Mouse (Mus musculus): ENCODE measurements around the gene Rftn1. TPM values are rescaled to one million over a fixed set of nuclear protein-coding genes. Genes with fewer than 3 reads are reported as not detected.
A peak's percentile ranks its signal among the peaks of the same experiment; 100 is the strongest.

The Rftn1 gene
- total and polyA plus RNA-seq, 2 experiments from 2014 or later: 36.5 to 54.8 TPM

GRCm38 (mm10) chr17:50040727-50041410, 149.6 kb downstream of the Rftn1 start:
- Histone ChIP-seq H3K36me3 (replicated peaks; ENCODE audit: control insufficient read depth, insufficient read depth, low read length) (peaks cover 38% of the 10 kb centered on the region), H3K27me3 (ENCODE audit: control insufficient read depth, insufficient read depth, low read length) (no peaks in the 10 kb centered on the region), H3K4me1 (ENCODE audit: control insufficient read depth, insufficient read depth) (peaks cover 12% of the 10 kb centered on the region), H3K27ac (ENCODE audit: low read depth) (no peak overlapping the region), H3K4me2 (ENCODE audit: low read depth, low read length) (no peak overlapping the region), H3K9ac (replicated peaks; ENCODE audit: low read depth, low read length) (no peak overlapping the region), H3K4me3 (ENCODE audit: low read depth, low read length) (no peak overlapping the region), H3K9me3 (replicated peaks; ENCODE audit: control insufficient read depth, low read length) (no peaks in the 10 kb centered on the region)
- no peak for ATAC-seq (ENCODE audit: insufficient read depth, low read depth)
- DNase-seq (ENCODE audit: low spot score): no peak
- TF ChIP-seq EP300 (IDR thresholded peaks at IDR 0.05; ENCODE audit: low read depth): no peak
- no peak for TF ChIP-seq CTCF (IDR thresholded peaks at IDR 0.05; ENCODE audit: low read depth)
- 80% methylated on average over 3 of the region's 3 CpGs for WGBS

GRCm38 (mm10) chr17:50037882-50038665, 152.4 kb downstream of the Rftn1 start:
- Histone ChIP-seq H3K27ac (ENCODE audit: low read depth) (0 out of 2 replicates have a peak overlapping the region, but pooled peaks have one; percentile 6), H3K4me2 (ENCODE audit: low read depth, low read length) (no peak overlapping the region; the same call in 1 of the 2 replicates), H3K9ac (replicated peaks; ENCODE audit: low read depth, low read length) (no peak overlapping the region), H3K4me1 (ENCODE audit: control insufficient read depth, insufficient read depth) (peaks cover 12% of the 10 kb centered on the region), H3K9me3 (replicated peaks; ENCODE audit: control insufficient read depth, low read length) (no peaks in the 10 kb centered on the region), H3K36me3 (replicated peaks; ENCODE audit: control insufficient read depth, insufficient read depth, low read length) (peaks cover 32% of the 10 kb centered on the region), H3K27me3 (ENCODE audit: control insufficient read depth, insufficient read depth, low read length) (no peaks in the 10 kb centered on the region), H3K4me3 (ENCODE audit: low read depth, low read length) (no peak overlapping the region)
- DNase-seq (ENCODE audit: low spot score) (peak; percentile 62), ATAC-seq (ENCODE audit: insufficient read depth, low read depth) (peak; percentile 64)
- 39% methylated on average over 10 of the region's 10 CpGs for WGBS
- TF ChIP-seq CTCF (IDR thresholded peaks at IDR 0.05; ENCODE audit: low read depth) (no peak), EP300 (IDR thresholded peaks at IDR 0.05; ENCODE audit: low read depth) (no peak)

GRCm38 (mm10) chr17:50037416-50037815, 153.1 kb downstream of the Rftn1 start:
- no peak overlapping the region for H3K4me3 ChIP-seq (ENCODE audit: low read depth, low read length)
- no peaks in the 10 kb centered on the region for H3K27me3 ChIP-seq (ENCODE audit: control insufficient read depth, insufficient read depth, low read length)
- H3K4me1 ChIP-seq (ENCODE audit: control insufficient read depth, insufficient read depth): peaks cover 12% of the 10 kb centered on the region
- WGBS: 45% methylated on average over 4 of the region's 4 CpGs
- no peak overlapping the region for H3K4me2 ChIP-seq (ENCODE audit: low read depth, low read length)
- no peak overlapping the region for H3K9ac ChIP-seq (replicated peaks; ENCODE audit: low read depth, low read length)
- TF ChIP-seq CTCF (IDR thresholded peaks at IDR 0.05; ENCODE audit: low read depth) (no peak), EP300 (IDR thresholded peaks at IDR 0.05; ENCODE audit: low read depth) (no peak)
- H3K27ac ChIP-seq (ENCODE audit: low read depth): no peak overlapping the region
- H3K36me3 ChIP-seq (replicated peaks; ENCODE audit: control insufficient read depth, insufficient read depth, low read length): peaks cover 32% of the 10 kb centered on the region
- DNase-seq (ENCODE audit: low spot score): no peak
- ATAC-seq (ENCODE audit: insufficient read depth, low read depth): no peak
- no peaks in the 10 kb centered on the region for H3K9me3 ChIP-seq (replicated peaks; ENCODE audit: control insufficient read depth, low read length)

GRCm38 (mm10) chr17:50036751-50037385, 153.6 kb downstream of the Rftn1 start:
- WGBS: 72% methylated on average over 14 of the region's 14 CpGs
- ATAC-seq (ENCODE audit: insufficient read depth, low read depth): no peak
- no peak for DNase-seq (ENCODE audit: low spot score)
- Histone ChIP-seq H3K27me3 (ENCODE audit: control insufficient read depth, insufficient read depth, low read length) (no peaks in the 10 kb centered on the region), H3K36me3 (replicated peaks; ENCODE audit: control insufficient read depth, insufficient read depth, low read length) (peaks cover 31% of the 10 kb centered on the region), H3K4me2 (ENCODE audit: low read depth, low read length) (no peak overlapping the region), H3K4me3 (ENCODE audit: low read depth, low read length) (no peak overlapping the region), H3K9me3 (replicated peaks; ENCODE audit: control insufficient read depth, low read length) (no peaks in the 10 kb centered on the region), H3K27ac (ENCODE audit: low read depth) (no peak overlapping the region), H3K4me1 (ENCODE audit: control insufficient read depth, insufficient read depth) (peaks cover 12% of the 10 kb centered on the region), H3K9ac (replicated peaks; ENCODE audit: low read depth, low read length) (no peak overlapping the region)
- no peak for TF ChIP-seq CTCF (IDR thresholded peaks at IDR 0.05; ENCODE audit: low read depth)
- TF ChIP-seq EP300 (IDR thresholded peaks at IDR 0.05; ENCODE audit: low read depth): no peak

GRCm38 (mm10) chr17:50033698-50034097, 156.8 kb downstream of the Rftn1 start:
- TF ChIP-seq EP300 (IDR thresholded peaks at IDR 0.05; ENCODE audit: low read depth) (no peak), CTCF (IDR thresholded peaks at IDR 0.05; ENCODE audit: low read depth) (no peak)
- H3K4me2 ChIP-seq (ENCODE audit: low read depth, low read length): no peak overlapping the region
- H3K27ac ChIP-seq (ENCODE audit: low read depth): no peak overlapping the region
- no peaks in the 10 kb centered on the region for H3K27me3 ChIP-seq (ENCODE audit: control insufficient read depth, insufficient read depth, low read length)
- ATAC-seq (ENCODE audit: insufficient read depth, low read depth): peak; percentile 62
- H3K4me1 ChIP-seq (ENCODE audit: control insufficient read depth, insufficient read depth): peaks cover 10% of the 10 kb centered on the region
- no peak overlapping the region for H3K9ac ChIP-seq (replicated peaks; ENCODE audit: low read depth, low read length)
- H3K36me3 ChIP-seq (replicated peaks; ENCODE audit: control insufficient read depth, insufficient read depth, low read length): peaks cover 25% of the 10 kb centered on the region
- no peak overlapping the region for H3K4me3 ChIP-seq (ENCODE audit: low read depth, low read length)
- 72% methylated on average over 6 of the region's 6 CpGs for WGBS
- H3K9me3 ChIP-seq (replicated peaks; ENCODE audit: control insufficient read depth, low read length): no peaks in the 10 kb centered on the region
- DNase-seq (ENCODE audit: low spot score): no peak

Measured in heart, postnatal 0 days (tissue).